Mouse (Mus musculus): ENCODE results near the gene Nav2. TPM values are rescaled to one million over a fixed set of nuclear protein-coding genes. Genes with fewer than 3 reads are reported as not detected.

Gene Nav2
- 34.9 and 37.7 TPM in 2 replicates for polyA plus RNA-seq (2014; fragmentation: Nextera tagmentation; extraction: Ambion mirVana)

- H3K9ac ChIP-seq (ENCODE audit: low read length), result no peak within 1 kb of the TSS
- no peaks in the 10 kb centered on the region for H3K9me3 ChIP-seq (ENCODE audit: control insufficient read depth, low read length)
- H3K36me3 ChIP-seq (ENCODE audit: control insufficient read depth, insufficient read depth, low read length), result no peaks in the 10 kb centered on the region
- 55% methylated on average over 8 of the region's 8 CpGs for WGBS
- no peaks in the 10 kb centered on the region for H3K27me3 ChIP-seq (ENCODE audit: control insufficient read depth, insufficient read depth, low read length)
- H3K27ac ChIP-seq (replicated peaks in 1 of 2; ENCODE audit: control insufficient read depth in 1 of 2, insufficient read depth in 1 of 2, low read depth in 2 of 2, low read length in 2 of 2), result 0 out of 4 replicates have a peak within 1 kb of the TSS, but pooled peaks of 1 of the 2 experiments have one; percentile 8
- H3K4me2 ChIP-seq (ENCODE audit: low read length), result no peak within 1 kb of the TSS
- H3K4me1 ChIP-seq (ENCODE audit: control insufficient read depth in 2 of 2, insufficient read depth in 2 of 2, low read length in 2 of 2), result peaks cover 2 to 7% of the 10 kb centered on the region in 2 experiments; a peak in 3 of 4 replicates
- no peak within 1 kb of the TSS for H3K4me3 ChIP-seq (ENCODE audit: control insufficient read depth in 1 of 2, insufficient read depth in 1 of 2, low read depth in 1 of 2, low read length in 2 of 2)
- ATAC-seq (ENCODE audit: insufficient number of reproducible peaks, insufficient read depth, low FRiP score, low read depth), result no peak
Observed at GRCm38 (mm10) chr7:48908521-48909341, at the start of gene Nav2. Gene Nav2 (plus strand): TSS chr7:48908716.

DNA sequence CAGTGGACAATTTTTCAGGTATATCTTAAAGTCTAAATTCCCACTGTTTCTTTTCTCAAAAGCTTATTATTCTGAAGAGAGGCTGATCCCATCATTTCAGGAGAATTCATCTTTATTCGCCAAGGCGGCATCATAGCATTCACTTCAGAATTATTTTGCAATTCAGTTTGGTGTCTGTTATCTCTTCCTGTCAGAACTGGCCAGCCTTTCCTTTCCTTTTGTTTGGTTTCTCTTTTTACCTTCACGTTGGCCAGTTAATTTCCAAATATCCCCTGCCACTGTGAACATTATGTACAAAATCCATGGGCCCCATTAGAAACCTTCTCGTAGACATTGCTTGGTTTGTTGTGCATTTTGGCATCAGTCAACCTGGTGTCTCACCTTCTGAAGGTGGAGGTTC is 49.2 kb upstream of the Nav2 start:
- Histone ChIP-seq H3K9me3 (ENCODE audit: control insufficient read depth, low read length) (no peaks in the 10 kb centered on the region), H3K9ac (ENCODE audit: low read length) (no peak overlapping the region), H3K27ac (replicated peaks in 1 of 2; ENCODE audit: control insufficient read depth in 1 of 2, insufficient read depth in 1 of 2, low read depth in 2 of 2, low read length in 2 of 2) (no peak overlapping the region), H3K4me2 (ENCODE audit: low read length) (no peak overlapping the region), H3K27me3 (ENCODE audit: control insufficient read depth, insufficient read depth, low read length) (no peaks in the 10 kb centered on the region), H3K4me1 (ENCODE audit: control insufficient read depth in 2 of 2, insufficient read depth in 2 of 2, low read length in 2 of 2) (peaks cover 3 to 28% of the 10 kb centered on the region in 2 experiments; a peak in 3 of 4 replicates), H3K4me3 (ENCODE audit: control insufficient read depth in 1 of 2, insufficient read depth in 1 of 2, low read depth in 1 of 2, low read length in 2 of 2) (no peak overlapping the region), H3K36me3 (ENCODE audit: control insufficient read depth, insufficient read depth, low read length) (no peaks in the 10 kb centered on the region)
- no peak for ATAC-seq (ENCODE audit: insufficient number of reproducible peaks, insufficient read depth, low FRiP score, low read depth)
- WGBS, result 72% methylated on average over 4 of the region's 4 CpGs

- 48% methylated on average over 1 of the region's 1 CpGs for WGBS
- no peak for ATAC-seq (ENCODE audit: insufficient number of reproducible peaks, insufficient read depth, low FRiP score, low read depth)
Observed at GRCm38 (mm10) chr7:48860948-48861347, 47.6 kb upstream of the Nav2 start.

DNA sequence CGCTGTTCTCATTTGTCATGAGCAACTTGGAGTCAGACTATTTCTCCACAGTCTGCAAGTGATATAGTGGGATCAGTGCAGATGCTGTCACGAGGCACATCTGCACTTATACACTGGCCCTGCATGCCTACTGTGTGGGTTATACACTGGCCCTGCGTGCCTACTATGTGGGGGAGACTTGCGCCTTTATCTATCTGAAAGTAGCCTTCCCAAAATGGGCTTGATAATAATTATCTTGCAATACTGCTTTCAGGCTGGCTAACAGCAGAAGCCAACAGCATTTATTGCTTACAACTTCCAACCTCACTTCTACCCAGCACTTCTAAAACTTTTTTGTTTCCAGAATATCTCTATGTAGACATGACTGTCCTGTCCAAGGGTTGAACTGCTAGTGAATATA is 46.7 kb upstream of the Nav2 start:
- no peak overlapping the region for H3K4me2 ChIP-seq (ENCODE audit: low read length)
- no peak overlapping the region for H3K27ac ChIP-seq (replicated peaks in 1 of 2; ENCODE audit: control insufficient read depth in 1 of 2, insufficient read depth in 1 of 2, low read depth in 2 of 2, low read length in 2 of 2)
- peaks cover 3 to 18% of the 10 kb centered on the region in 2 experiments; a peak in 2 of 4 replicates for H3K4me1 ChIP-seq (ENCODE audit: control insufficient read depth in 2 of 2, insufficient read depth in 2 of 2, low read length in 2 of 2)
- no peaks in the 10 kb centered on the region for H3K27me3 ChIP-seq (ENCODE audit: control insufficient read depth, insufficient read depth, low read length)
- ATAC-seq (ENCODE audit: insufficient number of reproducible peaks, insufficient read depth, low FRiP score, low read depth), result no peak
- H3K9me3 ChIP-seq (ENCODE audit: control insufficient read depth, low read length), result no peaks in the 10 kb centered on the region
- H3K4me3 ChIP-seq (ENCODE audit: control insufficient read depth in 1 of 2, insufficient read depth in 1 of 2, low read depth in 1 of 2, low read length in 2 of 2), result no peak overlapping the region
- WGBS, result 96% methylated on average over 4 of the region's 4 CpGs
- H3K9ac ChIP-seq (ENCODE audit: low read length), result no peak overlapping the region
- H3K36me3 ChIP-seq (ENCODE audit: control insufficient read depth, insufficient read depth, low read length), result peaks cover 18% of the 10 kb centered on the region

More at GRCm38 (mm10) chr7:48860948-48861347, 47.6 kb upstream of the Nav2 start:
- no peaks in the 10 kb centered on the region for H3K27me3 ChIP-seq (ENCODE audit: control insufficient read depth, insufficient read depth, low read length)
- H3K4me3 ChIP-seq (ENCODE audit: control insufficient read depth in 1 of 2, insufficient read depth in 1 of 2, low read depth in 1 of 2, low read length in 2 of 2), result no peak overlapping the region
- no peak overlapping the region for H3K4me2 ChIP-seq (ENCODE audit: low read length)
- no peak overlapping the region for H3K9ac ChIP-seq (ENCODE audit: low read length)
- no peak overlapping the region for H3K27ac ChIP-seq (replicated peaks in 1 of 2; ENCODE audit: control insufficient read depth in 1 of 2, insufficient read depth in 1 of 2, low read depth in 2 of 2, low read length in 2 of 2)
- H3K9me3 ChIP-seq (ENCODE audit: control insufficient read depth, low read length), result no peaks in the 10 kb centered on the region
- peaks cover 3 to 25% of the 10 kb centered on the region in 2 experiments; a peak in 3 of 4 replicates for H3K4me1 ChIP-seq (ENCODE audit: control insufficient read depth in 2 of 2, insufficient read depth in 2 of 2, low read length in 2 of 2)
- H3K36me3 ChIP-seq (ENCODE audit: control insufficient read depth, insufficient read depth, low read length), result peaks cover 9% of the 10 kb centered on the region

GRCm38 (mm10) chr7:48864199-48864598 is 44.3 kb upstream of the Nav2 start:
- Histone ChIP-seq H3K4me3 (ENCODE audit: control insufficient read depth in 1 of 2, insufficient read depth in 1 of 2, low read depth in 1 of 2, low read length in 2 of 2) (no peak overlapping the region), H3K36me3 (ENCODE audit: control insufficient read depth, insufficient read depth, low read length) (peaks cover 42% of the 10 kb centered on the region), H3K9ac (ENCODE audit: low read length) (no peak overlapping the region), H3K9me3 (ENCODE audit: control insufficient read depth, low read length) (no peaks in the 10 kb centered on the region), H3K4me2 (ENCODE audit: low read length) (no peak overlapping the region), H3K27ac (replicated peaks in 1 of 2; ENCODE audit: control insufficient read depth in 1 of 2, insufficient read depth in 1 of 2, low read depth in 2 of 2, low read length in 2 of 2) (no peak overlapping the region), H3K4me1 (ENCODE audit: control insufficient read depth in 2 of 2, insufficient read depth in 2 of 2, low read length in 2 of 2) (peaks cover 3 to 15% of the 10 kb centered on the region in 2 experiments; a peak in 2 of 4 replicates), H3K27me3 (ENCODE audit: control insufficient read depth, insufficient read depth, low read length) (no peaks in the 10 kb centered on the region)
- no peak for ATAC-seq (ENCODE audit: insufficient number of reproducible peaks, insufficient read depth, low FRiP score, low read depth)

- no peak overlapping the region for H3K9ac ChIP-seq (ENCODE audit: low read length)
- H3K4me3 ChIP-seq (ENCODE audit: control insufficient read depth in 1 of 2, insufficient read depth in 1 of 2, low read depth in 1 of 2, low read length in 2 of 2), result no peak overlapping the region
- no peak for ATAC-seq (ENCODE audit: insufficient number of reproducible peaks, insufficient read depth, low FRiP score, low read depth)
- H3K4me2 ChIP-seq (ENCODE audit: low read length), result no peak overlapping the region
- no peaks in the 10 kb centered on the region for H3K27me3 ChIP-seq (ENCODE audit: control insufficient read depth, insufficient read depth, low read length)
- WGBS, result 89% methylated on average over 9 of the region's 9 CpGs
- peaks cover 49% of the 10 kb centered on the region for H3K36me3 ChIP-seq (ENCODE audit: control insufficient read depth, insufficient read depth, low read length)
- no peak overlapping the region for H3K27ac ChIP-seq (replicated peaks in 1 of 2; ENCODE audit: control insufficient read depth in 1 of 2, insufficient read depth in 1 of 2, low read depth in 2 of 2, low read length in 2 of 2)
- H3K4me1 ChIP-seq (ENCODE audit: control insufficient read depth in 2 of 2, insufficient read depth in 2 of 2, low read length in 2 of 2), result peaks cover 3 to 15% of the 10 kb centered on the region in 2 experiments; a peak in 2 of 4 replicates
- no peaks in the 10 kb centered on the region for H3K9me3 ChIP-seq (ENCODE audit: control insufficient read depth, low read length)
Observed at GRCm38 (mm10) chr7:48864671-48865458, 43.7 kb upstream of the Nav2 start.

- H3K4me2 ChIP-seq (ENCODE audit: low read length), result no peak overlapping the region
- H3K27ac ChIP-seq (replicated peaks in 1 of 2; ENCODE audit: control insufficient read depth in 1 of 2, insufficient read depth in 1 of 2, low read depth in 2 of 2, low read length in 2 of 2), result no peak overlapping the region
- peak; percentile 20; the same call in 1 of the 2 replicates for ATAC-seq (ENCODE audit: insufficient number of reproducible peaks, insufficient read depth, low FRiP score, low read depth)
- 0 out of 4 replicates have a peak, but pooled peaks cover 0 to 9% of the 10 kb centered on the region in 2 experiments for H3K4me1 ChIP-seq (ENCODE audit: control insufficient read depth in 2 of 2, insufficient read depth in 2 of 2, low read length in 2 of 2)
- no peak overlapping the region for H3K9ac ChIP-seq (ENCODE audit: low read length)
- WGBS, result 88% methylated on average over 18 of the region's 18 CpGs
- H3K36me3 ChIP-seq (ENCODE audit: control insufficient read depth, insufficient read depth, low read length), result peaks cover 76% of the 10 kb centered on the region
- no peaks in the 10 kb centered on the region for H3K9me3 ChIP-seq (ENCODE audit: control insufficient read depth, low read length)
- H3K4me3 ChIP-seq (ENCODE audit: control insufficient read depth in 1 of 2, insufficient read depth in 1 of 2, low read depth in 1 of 2, low read length in 2 of 2), result no peak overlapping the region
- no peaks in the 10 kb centered on the region for H3K27me3 ChIP-seq (ENCODE audit: control insufficient read depth, insufficient read depth, low read length)
Observed at GRCm38 (mm10) chr7:48867576-48867975, 40.9 kb upstream of the Nav2 start.
